Mouse (Mus musculus) bone marrow, adult 2 months (tissue): Measurements from ENCODE around the gene Wrap53. TPM values are rescaled to one million over a fixed set of nuclear protein-coding genes. Genes with fewer than 3 reads are reported as not detected.
"Not testable (repeated sequence)": the region's sequence is repeated elsewhere in the genome, so short reads cannot be mapped to it uniquely, and the experiment has no call there.

Source experiments
- H3K27ac ChIP-seq: fragments of 200-500 bp; 2 replicates; pipeline ENCODE4 v1.5.1; 2012; ENCODE audit warnings: low read depth, mild to moderate bottlenecking, control low read depth, inconsistent platforms, low read length; ENCODE audit not compliant: control insufficient read depth, poor library complexity, insufficient read depth
- H3K4me1 ChIP-seq: fragments of 200-500 bp; 2 replicates; pipeline ENCODE4 v1.6.1; 2011; ENCODE audit warnings: low read length; ENCODE audit not compliant: control insufficient read depth, insufficient read depth
- H3K4me3 ChIP-seq: fragments of 200-500 bp; replicated peaks from 2 replicates; pipeline ENCODE3; 2011; ENCODE audit warnings: mild to moderate bottlenecking, low read depth, low read length, control low read depth; ENCODE audit not compliant: control insufficient read depth
- CTCF ChIP-seq: fragments of 200-500 bp; IDR thresholded peaks from 2 replicates; pipeline ENCODE4 v1.5.1; 2011; ENCODE audit warnings: low read length, control low read depth; ENCODE audit not compliant: control insufficient read depth, insufficient read depth
- POLR2A ChIP-seq: fragments of 200-500 bp; IDR thresholded peaks from 2 replicates; pipeline ENCODE4 v1.6.1; 2011; ENCODE audit warnings: low read depth, mild to moderate bottlenecking, control low read depth, low read length, borderline replicate concordance; ENCODE audit not compliant: control insufficient read depth
- WGBS: fragments of 180-500 bp; shearing (Covaris S2); methylation state at CpG from one replicate; pipeline ENCODE4 v1.1.7; 2018; 5-methylcytosine and 5-hydroxymethylcytosine counted together
- polyA plus RNA-seq: library from polyadenylated mRNA; stranded (reverse); fragments of >200 nt; gene quantifications from 2 replicates; pipeline ENCODE4 v1.2.4, GENCODE M21; 2011; ENCODE audit warnings: low replicate concordance; ENCODE audit not compliant: missing spikeins, insufficient read depth, insufficient read length

Wrap53 gene
- polyA plus RNA-seq, 1 experiment = 36.2 TPM

- Histone ChIP-seq H3K4me3 (no peak overlapping the region), H3K4me1 (no peaks in the 10 kb centered on the region), H3K27ac (no peak overlapping the region)
- 67% methylated on average over 2 of the region's 2 CpGs for WGBS
- TF ChIP-seq POLR2A (no peak), CTCF (no peak)
These were observed 26.7 kb downstream of the Wrap53 start for GRCm38 (mm10) chr11:69553341-69553721.

GRCm38 (mm10) chr11:69552622-69553340 lies 27.3 kb downstream of the Wrap53 start:
- H3K4me1 ChIP-seq = no peaks in the 10 kb centered on the region
- H3K4me3 ChIP-seq = no peak overlapping the region
- H3K27ac ChIP-seq = no peak overlapping the region
- TF ChIP-seq POLR2A (no peak), CTCF (no peak)
- WGBS = 47% methylated on average over 14 of the region's 14 CpGs

GRCm38 (mm10) chr11:69551310-69551709 lies 28.7 kb downstream of the Wrap53 start:
- H3K4me3 ChIP-seq = no peak overlapping the region
- no peak for TF ChIP-seq CTCF
- no peak for TF ChIP-seq POLR2A
- WGBS = 79% methylated on average over 4 of the region's 4 CpGs

GRCm38 (mm10) chr11:69549060-69549656 lies 30.9 kb downstream of the Wrap53 start, which contains the start of gene Dnah2:
TSS of gene Dnah2 (minus strand) at chr11:69549110.
- WGBS = 54% methylated on average over 12 of the region's 12 CpGs
- Histone ChIP-seq H3K4me1 (no peaks in the 10 kb centered on the region; the same call in 1 of the 2 replicates), H3K4me3 (no peak within 1 kb of the TSS), H3K27ac (no peak within 1 kb of the TSS)
- TF ChIP-seq POLR2A (no peak), CTCF (no peak)

More at GRCm38 (mm10) chr11:69551310-69551709, 28.7 kb downstream of the Wrap53 start:
- H3K4me1 ChIP-seq = no peaks in the 10 kb centered on the region; the same call in 1 of the 2 replicates
- H3K27ac ChIP-seq = no peak overlapping the region

GRCm38 (mm10) chr11:69547071-69547470 lies 33.0 kb downstream of the Wrap53 start:
- Histone ChIP-seq H3K4me1 (no peaks in the 10 kb centered on the region; the same call in 1 of the 2 replicates), H3K4me3 (no peak overlapping the region), H3K27ac (no peak overlapping the region)
- 6% methylated on average over 15 of the region's 15 CpGs for WGBS
- TF ChIP-seq POLR2A (no peak), CTCF (peak; percentile 34; the same call in 1 of the 2 replicates)

GRCm38 (mm10) chr11:69546423-69547053 lies 33.5 kb downstream of the Wrap53 start:
- TF ChIP-seq POLR2A (no peak), CTCF (peak; percentile 41; the same call in 1 of the 2 replicates)
- no peak overlapping the region for H3K4me3 ChIP-seq
- WGBS = under 1% methylated on average over 44 of the region's 44 CpGs
- no peaks in the 10 kb centered on the region; the same call in 1 of the 2 replicates for H3K4me1 ChIP-seq
- 0 out of 2 replicates have a peak overlapping the region, but pooled peaks have one; percentile 10 for H3K27ac ChIP-seq

- no peak for TF ChIP-seq CTCF
- TF ChIP-seq POLR2A = no peak
- Histone ChIP-seq H3K27ac (no peak overlapping the region), H3K4me3 (no peak overlapping the region), H3K4me1 (no peaks in the 10 kb centered on the region; the same call in 1 of the 2 replicates)
- 12% methylated on average over 7 of the region's 7 CpGs for WGBS
These were observed 34.1 kb downstream of the Wrap53 start for GRCm38 (mm10) chr11:69545957-69546356.

GRCm38 (mm10) chr11:69543598-69543997 lies 36.5 kb downstream of the Wrap53 start:
- TF ChIP-seq POLR2A (no peak), CTCF (no peak)
- WGBS = 92% methylated on average over 3 of the region's 3 CpGs

GRCm38 (mm10) chr11:69541741-69542140 lies 38.3 kb downstream of the Wrap53 start:
- 51% methylated on average over 1 of the region's 3 CpGs for WGBS
- H3K4me3 ChIP-seq, H3K27ac ChIP-seq, H3K4me1 ChIP-seq: not testable (repeated sequence)

More at GRCm38 (mm10) chr11:69543598-69543997, 36.5 kb downstream of the Wrap53 start:
- no peaks in the 10 kb centered on the region; the same call in 1 of the 2 replicates for H3K4me1 ChIP-seq
- no peak overlapping the region for H3K4me3 ChIP-seq
- no peak overlapping the region for H3K27ac ChIP-seq
